Mouse (Mus musculus): ENCODE results near the gene Pde4a. TPM values are rescaled to one million over a fixed set of nuclear protein-coding genes. Genes with fewer than 3 reads are reported as not detected.
A peak's percentile ranks its signal among the peaks of the same experiment; 100 is the strongest.

The Pde4a gene
- polyA plus RNA-seq, 1 experiment from 2014 or later = 9.4 TPM

- Histone ChIP-seq H3K4me3 (replicated peaks) (peak overlapping the region; percentile 84), H3K27ac (replicated peaks) (peak overlapping the region; percentile 93), H3K27me3 (peaks cover 11% of the 10 kb centered on the region), H3K36me3 (peaks cover 36% of the 10 kb centered on the region), H3K4me1 (peaks cover 24% of the 10 kb centered on the region), H3K9ac (peak overlapping the region; percentile 88), H3K4me2 (replicated peaks) (peak overlapping the region; percentile 77), H3K9me3 (replicated peaks) (no peaks in the 10 kb centered on the region)
- WGBS = 14% methylated on average over 19 of the region's 19 CpGs
- no peak; the same call in 1 of the 2 replicates for ATAC-seq (ENCODE audit: insufficient number of reproducible peaks, low FRiP score, low TSS enrichment, low read depth)
These were observed 72.0 kb downstream of the Pde4a start for GRCm38 (mm10) chr9:21237368-21238003.

GRCm38 (mm10) chr9:21238004-21238732, 72.7 kb downstream of the Pde4a start:
- H3K4me3 ChIP-seq (replicated peaks) = peak overlapping the region; percentile 84
- H3K27ac ChIP-seq (replicated peaks) = peak overlapping the region; percentile 93
- peaks cover 24% of the 10 kb centered on the region for H3K4me1 ChIP-seq
- peak overlapping the region; percentile 77 for H3K4me2 ChIP-seq (replicated peaks)
- H3K36me3 ChIP-seq = peaks cover 32% of the 10 kb centered on the region
- H3K9me3 ChIP-seq (replicated peaks) = no peaks in the 10 kb centered on the region
- no peak; the same call in none of the 2 replicates for ATAC-seq (ENCODE audit: insufficient number of reproducible peaks, low FRiP score, low TSS enrichment, low read depth)
- peak overlapping the region; percentile 88 for H3K9ac ChIP-seq
- WGBS = under 1% methylated on average over 31 of the region's 31 CpGs
- peaks cover 18% of the 10 kb centered on the region for H3K27me3 ChIP-seq

- Histone ChIP-seq H3K27me3 (peaks cover 25% of the 10 kb centered on the region), H3K36me3 (peaks cover 25% of the 10 kb centered on the region)
- under 1% methylated on average over 78 of the region's 90 CpGs for WGBS
These were observed 73.4 kb downstream of the Pde4a start, which contains the start of gene Keap1 for GRCm38 (mm10) chr9:21238733-21239464. Keap1 (minus strand) TSS chr9:21239361.

GRCm38 (mm10) chr9:21239465-21239848, 73.9 kb downstream of the Pde4a start:
- H3K27me3 ChIP-seq = peaks cover 31% of the 10 kb centered on the region
- peak overlapping the region; percentile 93 for H3K27ac ChIP-seq (replicated peaks)
- 28% methylated on average over 4 of the region's 4 CpGs for WGBS
- H3K4me2 ChIP-seq (replicated peaks) = peak overlapping the region; percentile 77
- peak overlapping the region; percentile 88; the same call in 1 of the 2 replicates for H3K9ac ChIP-seq
- peaks cover 32% of the 10 kb centered on the region for H3K4me1 ChIP-seq
- H3K9me3 ChIP-seq (replicated peaks) = no peaks in the 10 kb centered on the region
- peak overlapping the region; percentile 84 for H3K4me3 ChIP-seq (replicated peaks)
- H3K36me3 ChIP-seq = peaks cover 19% of the 10 kb centered on the region
- ATAC-seq (ENCODE audit: insufficient number of reproducible peaks, low FRiP score, low TSS enrichment, low read depth) = no peak

More at GRCm38 (mm10) chr9:21238733-21239464, 73.4 kb downstream of the Pde4a start, which contains the start of gene Keap1:
- peak; percentile 88 for ATAC-seq (ENCODE audit: insufficient number of reproducible peaks, low FRiP score, low TSS enrichment, low read depth)
- no peaks in the 10 kb centered on the region for H3K9me3 ChIP-seq (replicated peaks)
- H3K9ac ChIP-seq = peak within 1 kb of the TSS; percentile 88
- peak within 1 kb of the TSS; percentile 84 for H3K4me3 ChIP-seq (replicated peaks)
- peak within 1 kb of the TSS; percentile 93 for H3K27ac ChIP-seq (replicated peaks)
- peaks cover 26% of the 10 kb centered on the region for H3K4me1 ChIP-seq
- peak within 1 kb of the TSS; percentile 77 for H3K4me2 ChIP-seq (replicated peaks)

- Histone ChIP-seq H3K4me3 (replicated peaks) (no peak overlapping the region), H3K9me3 (replicated peaks) (no peaks in the 10 kb centered on the region), H3K9ac (no peak overlapping the region), H3K27ac (replicated peaks) (no peak overlapping the region), H3K36me3 (peaks cover 6% of the 10 kb centered on the region; the same call in 1 of the 2 replicates), H3K27me3 (peaks cover 50% of the 10 kb centered on the region), H3K4me2 (replicated peaks) (no peak overlapping the region), H3K4me1 (peaks cover 39% of the 10 kb centered on the region)
- ATAC-seq (ENCODE audit: insufficient number of reproducible peaks, low FRiP score, low TSS enrichment, low read depth) = no peak
- 4% methylated on average over 11 of the region's 11 CpGs for WGBS
These were observed 75.8 kb downstream of the Pde4a start for GRCm38 (mm10) chr9:21241343-21241742.

GRCm38 (mm10) chr9:21243826-21244427, 78.4 kb downstream of the Pde4a start:
- no peak overlapping the region for H3K27ac ChIP-seq (replicated peaks)
- 6% methylated on average over 42 of the region's 42 CpGs for whole genome bisulfite sequencing
- no peaks in the 10 kb centered on the region for H3K9me3 ChIP-seq (replicated peaks)
- H3K4me3 ChIP-seq (replicated peaks) = peak overlapping the region; percentile 44
- H3K36me3 ChIP-seq = no peaks in the 10 kb centered on the region
- no peak for ATAC-seq (ENCODE audit: insufficient number of reproducible peaks, low FRiP score, low TSS enrichment, low read depth)
- H3K4me2 ChIP-seq (replicated peaks) = peak overlapping the region; percentile 89
- H3K27me3 ChIP-seq = peaks cover 72% of the 10 kb centered on the region
- peak overlapping the region; percentile 18; the same call in 1 of the 2 replicates for H3K9ac ChIP-seq
- peaks cover 33% of the 10 kb centered on the region for H3K4me1 ChIP-seq

- H3K27ac ChIP-seq (replicated peaks) = no peak overlapping the region
- H3K4me2 ChIP-seq (replicated peaks) = peak overlapping the region; percentile 89
- under 1% methylated on average over 72 of the region's 72 CpGs for WGBS
- peak; percentile 27; the same call in 1 of the 2 replicates for ATAC-seq (ENCODE audit: insufficient number of reproducible peaks, low FRiP score, low TSS enrichment, low read depth)
- no peaks in the 10 kb centered on the region for H3K9me3 ChIP-seq (replicated peaks)
- peak overlapping the region; percentile 44 for H3K4me3 ChIP-seq (replicated peaks)
- H3K36me3 ChIP-seq = no peaks in the 10 kb centered on the region
- peaks cover 78% of the 10 kb centered on the region for H3K27me3 ChIP-seq
- H3K9ac ChIP-seq = peak overlapping the region; percentile 18
- H3K4me1 ChIP-seq = peaks cover 29% of the 10 kb centered on the region
These were observed 79.1 kb downstream of the Pde4a start for GRCm38 (mm10) chr9:21244428-21245112.

GRCm38 (mm10) chr9:21245113-21245487, 79.6 kb downstream of the Pde4a start:
- Histone ChIP-seq H3K4me3 (replicated peaks) (peak overlapping the region; percentile 44), H3K4me2 (replicated peaks) (peak overlapping the region; percentile 89), H3K27ac (replicated peaks) (no peak overlapping the region), H3K36me3 (no peaks in the 10 kb centered on the region), H3K9ac (peak overlapping the region; percentile 18; the same call in 1 of the 2 replicates), H3K4me1 (peaks cover 27% of the 10 kb centered on the region), H3K9me3 (replicated peaks) (no peaks in the 10 kb centered on the region), H3K27me3 (peaks cover 83% of the 10 kb centered on the region)
- ATAC-seq (ENCODE audit: insufficient number of reproducible peaks, low FRiP score, low TSS enrichment, low read depth) = no peak
- WGBS = 2% methylated on average over 16 of the region's 16 CpGs

- WGBS = 90% methylated on average over 1 of the region's 1 CpGs
- H3K9ac ChIP-seq = no peak overlapping the region
- peaks cover 92% of the 10 kb centered on the region for H3K27me3 ChIP-seq
- no peaks in the 10 kb centered on the region for H3K9me3 ChIP-seq (replicated peaks)
- ATAC-seq (ENCODE audit: insufficient number of reproducible peaks, low FRiP score, low TSS enrichment, low read depth) = no peak
- H3K4me1 ChIP-seq = peaks cover 32% of the 10 kb centered on the region
- H3K4me3 ChIP-seq (replicated peaks) = no peak overlapping the region
- H3K36me3 ChIP-seq = no peaks in the 10 kb centered on the region
- no peak overlapping the region for H3K4me2 ChIP-seq (replicated peaks)
- H3K27ac ChIP-seq (replicated peaks) = no peak overlapping the region
These were observed 80.8 kb downstream of the Pde4a start for GRCm38 (mm10) chr9:21246342-21246741.

GRCm38 (mm10) chr9:21248326-21248725, 82.8 kb downstream of the Pde4a start, which contains the start of gene S1pr5:
S1pr5 (minus strand) TSS chr9:21248443.
- H3K27ac ChIP-seq (replicated peaks) = no peak within 1 kb of the TSS
- H3K4me2 ChIP-seq (replicated peaks) = peak within 1 kb of the TSS; percentile 50
- H3K4me1 ChIP-seq = peaks cover 35% of the 10 kb centered on the region
- H3K9ac ChIP-seq = no peak within 1 kb of the TSS
- peak within 1 kb of the TSS; percentile 29 for H3K4me3 ChIP-seq (replicated peaks)
- WGBS = 2% methylated on average over 30 of the region's 30 CpGs
- peaks cover 72% of the 10 kb centered on the region for H3K27me3 ChIP-seq
- no peaks in the 10 kb centered on the region for H3K9me3 ChIP-seq (replicated peaks)
- no peak for ATAC-seq (ENCODE audit: insufficient number of reproducible peaks, low FRiP score, low TSS enrichment, low read depth)
- H3K36me3 ChIP-seq = no peaks in the 10 kb centered on the region
